Mouse (Mus musculus) midbrain, embryonic 13.5 days (tissue): ENCODE results near the gene Gm2115. TPM values are rescaled to one million over a fixed set of nuclear protein-coding genes. Genes with fewer than 3 reads are reported as not detected.

ENCODE experiments used
- ATAC-seq: fragments of 200-750 bp; cut with Nextera tagmentation; 2 replicates; pipeline ENCODE4 v1.8.0; 2017; ENCODE audit warnings: mild to moderate bottlenecking, moderate TSS enrichment, moderate library complexity
- H3K27ac ChIP-seq: fragments of 300-500 bp; sonication (generic); 2 replicates; pipeline ENCODE4 v1.5.1; 2015; ENCODE audit warnings: inconsistent platforms, mild to moderate bottlenecking, moderate library complexity
- H3K27me3 ChIP-seq: fragments of 300-500 bp; sonication (generic); 2 replicates; pipeline ENCODE4 v1.6.1; 2015; ENCODE audit warnings: mild to moderate bottlenecking, inconsistent platforms
- H3K36me3 ChIP-seq: fragments of 300-500 bp; sonication (generic); 2 replicates; pipeline ENCODE4 v1.6.1; 2015; ENCODE audit warnings: mild to moderate bottlenecking, inconsistent platforms
- H3K4me1 ChIP-seq: fragments of 300-500 bp; sonication (generic); replicated peaks from 2 replicates; pipeline ENCODE4 v1.6.1; 2015; ENCODE audit warnings: inconsistent platforms
- H3K4me2 ChIP-seq: fragments of 300-500 bp; sonication (generic); replicated peaks from 2 replicates; pipeline ENCODE4 v1.6.1; 2015; ENCODE audit warnings: moderate library complexity, mild to moderate bottlenecking, inconsistent platforms
- H3K4me3 ChIP-seq: fragments of 300-500 bp; sonication (generic); replicated peaks from 2 replicates; pipeline ENCODE4 v1.5.1; 2015; ENCODE audit warnings: mild to moderate bottlenecking, inconsistent platforms
- H3K9ac ChIP-seq: fragments of 300-500 bp; sonication (generic); replicated peaks from 2 replicates; pipeline ENCODE4 v1.6.1; 2015; ENCODE audit warnings: mild to moderate bottlenecking, inconsistent platforms
- H3K9me3 ChIP-seq: fragments of 300-500 bp; sonication (generic); 2 replicates; pipeline ENCODE4 v1.6.1; 2016; ENCODE audit warnings: mild to moderate bottlenecking, inconsistent platforms
- WGBS: fragments of 180-500 bp; shearing (Covaris S2); methylation state at CpG from one replicate; pipeline ENCODE4 v1.1.7; 2015; 5-methylcytosine and 5-hydroxymethylcytosine counted together
- polyA plus RNA-seq: library from polyadenylated mRNA; unstranded; fragments of >200 nt; fragmentation: Nextera tagmentation; extraction: Ambion mirVana; gene quantifications from 2 replicates; pipeline ENCODE4 v1.2.1, GENCODE M21; 2015

Gene Gm2115
- polyA plus RNA-seq, 1 experiment from 2014 or later, result 0.61 TPM

- no peak for ATAC-seq
- Histone ChIP-seq H3K9me3 (no peaks in the 10 kb centered on the region), H3K4me1 (peaks cover 9% of the 10 kb centered on the region; the same call in 1 of the 2 replicates), H3K36me3 (no peaks in the 10 kb centered on the region), H3K27ac (no peak overlapping the region), H3K9ac (no peak overlapping the region), H3K4me3 (no peak overlapping the region), H3K27me3 (no peaks in the 10 kb centered on the region), H3K4me2 (no peak overlapping the region)
- WGBS, result 92% methylated on average over 2 of the region's 2 CpGs
These were observed 61.9 kb downstream of the Gm2115 start for GRCm38 (mm10) chr7:84590622-84591021.

GRCm38 (mm10) chr7:84591347-84591746 is 62.6 kb downstream of the Gm2115 start:
- Histone ChIP-seq H3K4me3 (no peak overlapping the region), H3K4me2 (no peak overlapping the region), H3K27me3 (no peaks in the 10 kb centered on the region), H3K9me3 (no peaks in the 10 kb centered on the region), H3K9ac (no peak overlapping the region), H3K27ac (no peak overlapping the region), H3K4me1 (peaks cover 9% of the 10 kb centered on the region; the same call in 1 of the 2 replicates), H3K36me3 (no peaks in the 10 kb centered on the region)
- 97% methylated on average over 3 of the region's 3 CpGs for WGBS
- ATAC-seq, result no peak

- Histone ChIP-seq H3K9ac (no peak overlapping the region), H3K4me3 (no peak overlapping the region), H3K4me1 (no peaks in the 10 kb centered on the region), H3K9me3 (no peaks in the 10 kb centered on the region), H3K27ac (no peak overlapping the region), H3K4me2 (no peak overlapping the region), H3K27me3 (no peaks in the 10 kb centered on the region), H3K36me3 (no peaks in the 10 kb centered on the region)
- peak; percentile 81 for ATAC-seq
- WGBS, result 50% methylated on average over 8 of the region's 8 CpGs
These were observed 65.5 kb downstream of the Gm2115 start for GRCm38 (mm10) chr7:84594087-84594916.

GRCm38 (mm10) chr7:84594917-84595303 is 66.2 kb downstream of the Gm2115 start:
- no peak overlapping the region for H3K27ac ChIP-seq
- no peaks in the 10 kb centered on the region for H3K9me3 ChIP-seq
- H3K36me3 ChIP-seq, result no peaks in the 10 kb centered on the region
- no peak overlapping the region for H3K4me2 ChIP-seq
- no peaks in the 10 kb centered on the region for H3K27me3 ChIP-seq
- no peaks in the 10 kb centered on the region for H3K4me1 ChIP-seq
- no peak overlapping the region for H3K9ac ChIP-seq
- peak; percentile 61 for ATAC-seq
- no peak overlapping the region for H3K4me3 ChIP-seq

- H3K9me3 ChIP-seq, result no peaks in the 10 kb centered on the region
- H3K4me3 ChIP-seq, result no peak overlapping the region
- H3K4me1 ChIP-seq, result no peaks in the 10 kb centered on the region
- no peak for ATAC-seq
- H3K9ac ChIP-seq, result no peak overlapping the region
- no peak overlapping the region for H3K27ac ChIP-seq
- 93% methylated on average over 3 of the region's 3 CpGs for WGBS
- H3K4me2 ChIP-seq, result no peak overlapping the region
- no peaks in the 10 kb centered on the region for H3K27me3 ChIP-seq
- no peaks in the 10 kb centered on the region for H3K36me3 ChIP-seq
These were observed 67.2 kb downstream of the Gm2115 start for GRCm38 (mm10) chr7:84596002-84596401.

GRCm38 (mm10) chr7:84596633-84597032 is 67.9 kb downstream of the Gm2115 start:
- H3K4me1 ChIP-seq, result no peaks in the 10 kb centered on the region
- no peak overlapping the region for H3K27ac ChIP-seq
- H3K9me3 ChIP-seq, result no peaks in the 10 kb centered on the region
- no peak overlapping the region for H3K4me2 ChIP-seq
- no peaks in the 10 kb centered on the region for H3K27me3 ChIP-seq
- no peak overlapping the region for H3K9ac ChIP-seq
- H3K36me3 ChIP-seq, result no peaks in the 10 kb centered on the region
- ATAC-seq, result no peak
- 92% methylated on average over 3 of the region's 3 CpGs for WGBS
- no peak overlapping the region for H3K4me3 ChIP-seq

GRCm38 (mm10) chr7:84600631-84601030 is 71.9 kb downstream of the Gm2115 start:
- 85% methylated on average over 2 of the region's 2 CpGs for WGBS
- Histone ChIP-seq H3K4me1 (peaks cover 7% of the 10 kb centered on the region), H3K4me2 (no peak overlapping the region)

GRCm38 (mm10) chr7:84601331-84601730 is 72.6 kb downstream of the Gm2115 start:
- no peak for ATAC-seq
- no peak overlapping the region for H3K9ac ChIP-seq
- 0 out of 2 replicates have a peak, but pooled peaks cover 4% of the 10 kb centered on the region for H3K27me3 ChIP-seq
- H3K4me1 ChIP-seq, result peaks cover 9% of the 10 kb centered on the region
- H3K27ac ChIP-seq, result no peak overlapping the region
- no peak overlapping the region for H3K4me2 ChIP-seq
- H3K4me3 ChIP-seq, result no peak overlapping the region
- no peaks in the 10 kb centered on the region for H3K9me3 ChIP-seq
- no peaks in the 10 kb centered on the region for H3K36me3 ChIP-seq
- 91% methylated on average over 3 of the region's 3 CpGs for WGBS

More at GRCm38 (mm10) chr7:84600631-84601030, 71.9 kb downstream of the Gm2115 start:
- Histone ChIP-seq H3K36me3 (no peaks in the 10 kb centered on the region), H3K27ac (no peak overlapping the region), H3K4me3 (no peak overlapping the region), H3K9ac (no peak overlapping the region), H3K27me3 (0 out of 2 replicates have a peak, but pooled peaks cover 4% of the 10 kb centered on the region), H3K9me3 (no peaks in the 10 kb centered on the region)
- no peak for ATAC-seq

GRCm38 (mm10) chr7:84604501-84604900 is 75.7 kb downstream of the Gm2115 start:
- H3K4me1 ChIP-seq, result peaks cover 12% of the 10 kb centered on the region
- 76% methylated on average over 3 of the region's 3 CpGs for WGBS
- no peak overlapping the region for H3K4me3 ChIP-seq
- H3K4me2 ChIP-seq, result no peak overlapping the region
- H3K27me3 ChIP-seq, result 0 out of 2 replicates have a peak, but pooled peaks cover 4% of the 10 kb centered on the region
- no peaks in the 10 kb centered on the region for H3K9me3 ChIP-seq
- ATAC-seq, result no peak
- no peak overlapping the region for H3K27ac ChIP-seq
- no peak overlapping the region for H3K9ac ChIP-seq
- H3K36me3 ChIP-seq, result no peaks in the 10 kb centered on the region

- Histone ChIP-seq H3K4me1 (peaks cover 12% of the 10 kb centered on the region), H3K4me2 (peak overlapping the region; percentile 91), H3K9ac (peak overlapping the region; percentile 78), H3K4me3 (peak overlapping the region; percentile 61), H3K36me3 (no peaks in the 10 kb centered on the region), H3K9me3 (no peaks in the 10 kb centered on the region), H3K27me3 (0 out of 2 replicates have a peak, but pooled peaks cover 4% of the 10 kb centered on the region), H3K27ac (no peak overlapping the region)
- WGBS, result 9% methylated on average over 19 of the region's 19 CpGs
- ATAC-seq, result peak; percentile 61
These were observed 76.4 kb downstream of the Gm2115 start for GRCm38 (mm10) chr7:84605033-84605687.

- under 1% methylated on average over 36 of the region's 36 CpGs for WGBS
- Histone ChIP-seq H3K27ac (no peak overlapping the region), H3K36me3 (no peaks in the 10 kb centered on the region), H3K9ac (peak overlapping the region; percentile 78), H3K4me1 (peaks cover 12% of the 10 kb centered on the region), H3K9me3 (no peaks in the 10 kb centered on the region), H3K4me3 (peak overlapping the region; percentile 61), H3K4me2 (peak overlapping the region; percentile 91), H3K27me3 (0 out of 2 replicates have a peak, but pooled peaks cover 4% of the 10 kb centered on the region)
- peak; percentile 93 for ATAC-seq
These were observed 77.0 kb downstream of the Gm2115 start for GRCm38 (mm10) chr7:84605704-84606292.

- Histone ChIP-seq H3K27ac (no peak within 1 kb of the TSS), H3K9me3 (no peaks in the 10 kb centered on the region), H3K4me2 (peak within 1 kb of the TSS; percentile 91), H3K36me3 (no peaks in the 10 kb centered on the region), H3K9ac (peak within 1 kb of the TSS; percentile 78), H3K4me1 (peaks cover 12% of the 10 kb centered on the region), H3K4me3 (peak within 1 kb of the TSS; percentile 61), H3K27me3 (0 out of 2 replicates have a peak, but pooled peaks cover 4% of the 10 kb centered on the region)
- 1% methylated on average over 10 of the region's 10 CpGs for WGBS
- ATAC-seq, result peak; percentile 65
These were observed 77.6 kb downstream of the Gm2115 start, which contains the start of gene Fah for GRCm38 (mm10) chr7:84606293-84606749. Gene Fah (minus strand): TSS chr7:84606722.
